Mouse (Mus musculus) limb, embryonic 14.5 days (tissue): ENCODE measurements around the gene Lgr5. TPM values are rescaled to one million over a fixed set of nuclear protein-coding genes. Genes with fewer than 3 reads are reported as not detected.
A peak's percentile ranks its signal among the peaks of the same experiment; 100 is the strongest.

Experiments used
- ATAC-seq: fragments of 200-750 bp; cut with Nextera tagmentation; 2 replicates; pipeline ENCODE4 v1.8.0; 2017; ENCODE audit warnings: low read depth, moderate number of reproducible peaks, moderate TSS enrichment; ENCODE audit not compliant: low FRiP score
- DNase-seq: peaks from one replicate; pipeline ENCODE4 v3.0.0-alpha.2; 2015; ENCODE audit warnings: low spot score
- H3K27ac ChIP-seq: fragments of 300-500 bp; sonication (generic); replicated peaks from 2 replicates; pipeline ENCODE4 v1.5.1; 2014; ENCODE audit warnings: low read depth, mild to moderate bottlenecking, low read length, moderate library complexity, mixed read lengths
- H3K27me3 ChIP-seq: fragments of 300-500 bp; sonication (generic); 2 replicates; pipeline ENCODE4 v1.6.1; 2014; ENCODE audit warnings: low read length, mixed read lengths; ENCODE audit not compliant: control insufficient read depth, insufficient read depth
- H3K36me3 ChIP-seq: fragments of 300-500 bp; sonication (generic); 2 replicates; pipeline ENCODE4 v1.6.1; 2014; ENCODE audit warnings: mild to moderate bottlenecking, low read length, moderate library complexity, mixed read lengths; ENCODE audit not compliant: control insufficient read depth, insufficient read depth
- H3K4me1 ChIP-seq: fragments of 300-500 bp; sonication (generic); 2 replicates; pipeline ENCODE4 v1.6.1; 2014; ENCODE audit warnings: antibody characterized with exemption, low read length, mixed read lengths; ENCODE audit not compliant: control insufficient read depth, insufficient read depth
- H3K4me2 ChIP-seq: fragments of 300-500 bp; sonication (generic); replicated peaks from 2 replicates; pipeline ENCODE4 v1.6.1; 2014; ENCODE audit warnings: low read depth, mild to moderate bottlenecking, low read length, moderate library complexity; ENCODE audit not compliant: severe bottlenecking
- H3K4me3 ChIP-seq: fragments of 300-500 bp; sonication (generic); replicated peaks from 2 replicates; pipeline ENCODE4 v1.5.1; 2014; ENCODE audit warnings: low read length
- H3K9ac ChIP-seq: fragments of 300-500 bp; sonication (generic); 2 replicates; pipeline ENCODE4 v1.6.1; 2014; ENCODE audit warnings: mild to moderate bottlenecking, low read depth, low read length, moderate library complexity; ENCODE audit not compliant: severe bottlenecking
- H3K9me3 ChIP-seq: fragments of 300-500 bp; sonication (generic); 2 replicates; pipeline ENCODE4 v1.6.1; 2016; ENCODE audit warnings: low read length; ENCODE audit not compliant: control insufficient read depth
- POLR2A ChIP-seq: fragments of 200-500 bp; IDR thresholded peaks from 2 replicates; pipeline ENCODE4 v1.8.0; 2012; ENCODE audit warnings: inconsistent platforms, mild to moderate bottlenecking, moderate library complexity, borderline replicate concordance; ENCODE audit not compliant: insufficient read depth, insufficient read length; ENCODE audit errors: extremely low read depth
- whole genome bisulfite sequencing: fragments of 180-500 bp; shearing (Covaris S2); extraction: QIAGEN DNeasy Blood & Tissue Kit; methylation state at CpG from one replicate; pipeline ENCODE4 v1.1.7; 2014; 5-methylcytosine and 5-hydroxymethylcytosine counted together
- polyA plus RNA-seq, 2 experiments: library from polyadenylated mRNA; depleted of rRNA in 1 of 2; stranded (reverse) in 1 of 2; unstranded in 1 of 2; fragments of >200 nt; fragmentation: Nextera tagmentation in 1 of 2; extraction: Ambion mirVana in 1 of 2; gene quantifications; 2 replicates each; pipeline versions ENCODE4 v1.2.1 to v1.2.3; 2012 to 2014

Gene Lgr5
- polyA plus RNA-seq, 2 experiments: 9.6 to 12.2 TPM

DNA sequence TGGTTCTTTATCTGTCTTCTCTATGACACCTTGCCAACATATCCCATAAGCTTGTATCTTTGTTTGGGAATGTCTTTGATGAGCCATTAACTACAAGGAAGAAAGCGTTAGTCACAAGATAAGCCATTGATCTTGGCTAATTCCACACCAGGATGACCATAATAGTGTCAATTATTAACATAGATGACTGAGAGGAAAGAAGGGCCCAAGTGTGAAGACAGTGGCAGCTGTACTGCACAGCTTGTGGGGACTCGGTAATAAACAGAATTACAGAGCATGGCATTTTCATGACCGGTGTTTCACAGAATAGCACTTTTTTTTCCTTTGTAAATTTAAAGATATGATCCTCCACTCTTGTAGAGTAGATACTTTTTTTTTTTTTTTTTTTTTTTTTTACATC, 102.9 kb downstream of the Lgr5 start:
- WGBS: 84% methylated on average over 3 of the region's 3 CpGs
- H3K27me3 ChIP-seq: no peaks in the 10 kb centered on the region
- H3K4me2 ChIP-seq: no peak overlapping the region
- H3K36me3 ChIP-seq: no peaks in the 10 kb centered on the region
- H3K27ac ChIP-seq: no peak overlapping the region
- DNase-seq (no peak), ATAC-seq (no peak)
- H3K4me1 ChIP-seq: no peaks in the 10 kb centered on the region
- TF ChIP-seq POLR2A: no peak
- H3K4me3 ChIP-seq: no peak overlapping the region
- no peaks in the 10 kb centered on the region for H3K9me3 ChIP-seq
- H3K9ac ChIP-seq: no peak overlapping the region

DNA sequence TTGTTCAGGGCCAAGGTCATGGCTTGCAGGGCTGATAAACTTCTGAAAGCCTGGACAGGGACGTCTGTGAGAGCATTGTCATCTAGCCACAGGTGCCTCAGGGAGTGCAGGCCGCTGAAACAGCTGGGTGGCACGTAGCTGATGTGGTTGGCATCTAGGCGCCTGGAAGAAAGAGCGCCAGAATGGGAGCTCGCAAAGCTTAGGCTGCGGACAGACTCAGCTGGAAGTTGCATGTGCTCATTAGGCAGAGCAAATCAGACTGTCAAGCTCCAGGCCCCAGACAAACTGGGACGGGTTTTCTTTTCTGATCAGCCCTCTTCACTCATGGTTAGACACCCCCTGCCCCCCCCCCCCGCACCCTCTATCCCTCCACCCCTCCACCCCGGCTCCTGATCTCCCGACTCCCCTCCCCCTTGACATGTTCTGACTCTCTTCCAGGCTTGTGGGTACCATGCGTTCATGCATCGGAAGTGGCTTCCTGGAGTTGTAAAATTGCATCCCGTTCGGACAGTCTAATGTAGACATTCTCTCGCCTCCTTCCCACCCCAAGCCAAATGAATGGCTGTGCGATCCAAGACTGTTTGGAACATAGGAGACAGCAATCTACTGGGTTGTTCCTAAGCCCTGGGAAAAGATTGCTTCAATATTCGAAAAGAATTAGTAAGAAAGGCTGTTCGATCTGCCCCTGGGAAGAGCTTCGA, 109.0 kb downstream of the Lgr5 start:
- Histone ChIP-seq H3K4me1 (peaks cover 9% of the 10 kb centered on the region), H3K4me3 (peak overlapping the region; percentile 21), H3K36me3 (no peaks in the 10 kb centered on the region), H3K27ac (no peak overlapping the region), H3K4me2 (peak overlapping the region; percentile 48), H3K27me3 (no peaks in the 10 kb centered on the region), H3K9ac (no peak overlapping the region; the same call in 1 of the 2 replicates), H3K9me3 (no peaks in the 10 kb centered on the region)
- TF ChIP-seq POLR2A: no peak
- ATAC-seq (peak; percentile 60), DNase-seq (no peak)
- 10% methylated on average over 17 of the region's 20 CpGs for WGBS

DNA sequence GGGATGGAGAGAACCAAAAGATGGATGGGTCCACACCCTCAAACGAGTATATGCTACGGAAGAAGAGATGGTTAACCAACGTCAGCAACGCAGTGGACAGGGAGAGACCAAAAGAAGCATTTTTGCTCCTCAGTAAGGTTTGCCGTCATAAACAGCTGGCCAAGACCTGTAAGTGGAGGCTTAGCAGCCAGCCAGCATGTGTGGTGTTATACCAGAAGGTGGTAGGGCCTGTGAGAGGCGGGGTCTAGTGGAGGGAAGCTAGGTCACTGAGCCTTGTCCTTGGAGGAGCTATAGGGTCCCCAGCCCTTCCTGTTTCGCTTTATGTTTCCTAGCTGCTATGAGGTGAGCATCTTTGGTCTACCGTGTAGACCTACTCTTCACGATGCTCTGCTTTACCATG, 111.1 kb downstream of the Lgr5 start:
- no peak for ATAC-seq

DNA sequence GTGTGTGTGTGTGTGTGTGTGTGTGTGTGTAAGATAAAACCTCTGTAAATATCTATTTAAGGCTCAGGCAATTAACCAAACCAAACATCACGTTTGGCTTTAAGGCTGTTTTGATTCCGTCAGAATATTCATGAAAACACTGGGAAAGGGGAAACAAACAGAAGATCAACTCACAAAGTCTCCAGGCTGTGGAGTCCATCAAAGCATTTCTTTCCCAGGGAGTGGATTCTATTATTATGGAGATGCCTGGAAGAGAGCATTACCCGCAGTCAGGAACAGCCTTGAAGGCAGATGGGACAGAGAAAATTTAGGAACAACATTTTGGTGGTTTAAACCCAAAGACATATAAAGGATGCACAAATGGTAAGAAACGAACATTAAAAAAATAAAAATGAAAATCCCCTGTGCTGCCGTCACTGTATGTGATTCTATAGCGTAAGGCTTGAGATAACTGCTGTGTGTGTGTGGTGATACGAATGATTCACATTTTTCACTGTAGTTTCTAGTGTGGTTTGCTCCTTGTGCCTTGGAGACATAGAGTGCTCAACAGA, 112.5 kb downstream of the Lgr5 start:
- DNase-seq: no peak
- H3K36me3 ChIP-seq: no peaks in the 10 kb centered on the region
- no peak overlapping the region for H3K9ac ChIP-seq
- no peak for TF ChIP-seq POLR2A
- H3K4me2 ChIP-seq: no peak overlapping the region
- H3K27me3 ChIP-seq: no peaks in the 10 kb centered on the region
- 73% methylated on average over 7 of the region's 7 CpGs for WGBS
- ATAC-seq: no peak
- H3K4me3 ChIP-seq: no peak overlapping the region
- H3K9me3 ChIP-seq: no peaks in the 10 kb centered on the region
- no peak overlapping the region for H3K27ac ChIP-seq
- peaks cover 9% of the 10 kb centered on the region for H3K4me1 ChIP-seq

More for the DNA sequence above, 111.1 kb downstream of the Lgr5 start:
- H3K9me3 ChIP-seq: no peaks in the 10 kb centered on the region
- H3K36me3 ChIP-seq: no peaks in the 10 kb centered on the region
- no peak overlapping the region for H3K9ac ChIP-seq
- H3K27me3 ChIP-seq: no peaks in the 10 kb centered on the region
- DNase-seq: no peak
- H3K27ac ChIP-seq: no peak overlapping the region
- no peak overlapping the region for H3K4me3 ChIP-seq
- H3K4me2 ChIP-seq: no peak overlapping the region
- 85% methylated on average over 9 of the region's 9 CpGs for WGBS
- TF ChIP-seq POLR2A: no peak
- peaks cover 9% of the 10 kb centered on the region for H3K4me1 ChIP-seq

DNA sequence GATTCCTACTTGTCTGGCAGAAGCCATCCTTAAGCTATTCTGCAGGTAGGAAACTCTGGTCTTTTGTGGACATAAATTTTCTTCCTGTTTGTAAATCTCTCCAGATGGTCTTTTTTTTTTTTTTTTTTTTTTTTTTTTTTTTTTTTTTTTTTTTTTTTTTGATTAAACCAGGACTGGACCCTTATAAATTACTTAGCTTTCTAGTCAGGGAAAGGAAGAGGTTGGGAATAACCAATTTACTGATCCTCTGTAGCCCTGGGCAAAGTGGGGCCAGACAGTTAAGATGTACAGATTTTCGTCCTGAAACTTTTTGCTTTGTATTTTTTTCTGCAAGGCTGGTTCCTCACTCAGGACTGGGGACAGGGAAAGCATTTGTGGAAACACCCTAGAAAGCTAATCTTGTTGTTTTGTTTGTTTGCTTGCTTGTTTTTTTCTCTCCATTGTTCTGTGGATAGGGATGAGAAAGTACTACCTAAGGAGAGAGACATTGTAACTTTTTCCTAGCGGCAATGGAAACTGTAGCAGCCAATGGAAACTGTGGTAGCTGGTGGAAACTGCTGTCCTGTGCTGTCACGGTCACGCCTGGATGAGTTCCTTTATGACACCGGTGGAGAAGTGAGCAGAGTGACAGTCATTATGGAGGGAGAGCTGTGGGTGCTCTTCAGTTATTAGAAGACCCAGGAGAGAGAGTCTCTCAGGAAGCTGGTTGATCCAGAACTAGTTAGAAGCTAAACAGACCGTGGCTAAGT, 114.2 kb downstream of the Lgr5 start:
- Histone ChIP-seq H3K27me3 (0 out of 2 replicates have a peak, but pooled peaks cover 7% of the 10 kb centered on the region), H3K36me3 (no peaks in the 10 kb centered on the region), H3K4me1 (peaks cover 2% of the 10 kb centered on the region; the same call in 1 of the 2 replicates), H3K9me3 (no peaks in the 10 kb centered on the region), H3K9ac (no peak overlapping the region), H3K4me3 (no peak overlapping the region), H3K27ac (no peak overlapping the region), H3K4me2 (no peak overlapping the region)
- 76% methylated on average over 6 of the region's 6 CpGs for WGBS
- no peak for ATAC-seq
- DNase-seq: no peak
- TF ChIP-seq POLR2A: no peak
